Mouse (Mus musculus): ENCODE data around the gene Akr1b8.
"Not testable (repeated sequence)": the region's sequence is repeated elsewhere in the genome, so short reads cannot be mapped to it uniquely, and the experiment has no call there.

Gene Akr1b8

GRCm38 (mm10) chr6:34353658-34354353 lies at the start of gene Akr1b8:
Akr1b8 (plus strand) TSS chr6:34354119.
- DNase-seq (ENCODE audit: low spot score in 2 of 2): no peak

- no peak for DNase-seq (ENCODE audit: low spot score in 2 of 2)
Observed at GRCm38 (mm10) chr6:34304675-34305241, 49.2 kb upstream of the Akr1b8 start.

GRCm38 (mm10) chr6:34306797-34307196 lies 47.1 kb upstream of the Akr1b8 start:
- DNase-seq (ENCODE audit: low spot score in 2 of 2): no peak

- no peak for DNase-seq (ENCODE audit: low spot score in 2 of 2)
Observed at GRCm38 (mm10) chr6:34309526-34309925, 44.4 kb upstream of the Akr1b8 start.

- DNase-seq (ENCODE audit: low spot score in 2 of 2): no peak
Observed at GRCm38 (mm10) chr6:34310023-34310595, 43.8 kb upstream of the Akr1b8 start.

- DNase-seq (ENCODE audit: low spot score in 2 of 2): no peak
Observed at GRCm38 (mm10) chr6:34313386-34313785, 40.5 kb upstream of the Akr1b8 start.

- DNase-seq (ENCODE audit: low spot score in 2 of 2): no peak
Observed at GRCm38 (mm10) chr6:34313921-34314320, 40.0 kb upstream of the Akr1b8 start.

GRCm38 (mm10) chr6:34316854-34317771 lies 36.8 kb upstream of the Akr1b8 start, which contains the start of gene Akr1b3:
Akr1b3 (minus strand) TSS chr6:34317478.
- peak; percentile 53 to 83 for DNase-seq (ENCODE audit: low spot score in 2 of 2)

- DNase-seq (ENCODE audit: low spot score in 2 of 2): peak in 1 of 2 experiments; percentile 30
Observed at GRCm38 (mm10) chr6:34318172-34318571, 35.7 kb upstream of the Akr1b8 start.

GRCm38 (mm10) chr6:34318636-34319035 lies 35.3 kb upstream of the Akr1b8 start:
- no peak for DNase-seq (ENCODE audit: low spot score in 2 of 2)

GRCm38 (mm10) chr6:34322121-34322520 lies 31.8 kb upstream of the Akr1b8 start:
- DNase-seq (ENCODE audit: low spot score in 2 of 2): no peak

GRCm38 (mm10) chr6:34331379-34331778 lies 22.5 kb upstream of the Akr1b8 start:
- DNase-seq (ENCODE audit: low spot score in 2 of 2): no peak

- not testable (repeated sequence) for DNase-seq (ENCODE audit: low spot score in 2 of 2)
Observed at GRCm38 (mm10) chr6:34331804-34332203, 22.1 kb upstream of the Akr1b8 start.

- no peak for DNase-seq (ENCODE audit: low spot score in 2 of 2)
Observed at GRCm38 (mm10) chr6:34334673-34335072, 19.2 kb upstream of the Akr1b8 start.

- DNase-seq (ENCODE audit: low spot score in 2 of 2): no peak
Observed at GRCm38 (mm10) chr6:34337799-34338198, 16.1 kb upstream of the Akr1b8 start.

- no peak for DNase-seq (ENCODE audit: low spot score in 2 of 2)
Observed at GRCm38 (mm10) chr6:34341991-34342390, 11.9 kb upstream of the Akr1b8 start.

GRCm38 (mm10) chr6:34342476-34342875 lies 11.4 kb upstream of the Akr1b8 start:
- no peak for DNase-seq (ENCODE audit: low spot score in 2 of 2)

- no peak for DNase-seq (ENCODE audit: low spot score in 2 of 2)
Observed at GRCm38 (mm10) chr6:34343426-34343825, 10.5 kb upstream of the Akr1b8 start.

GRCm38 (mm10) chr6:34344135-34344850 lies 9.6 kb upstream of the Akr1b8 start:
- no peak for DNase-seq (ENCODE audit: low spot score in 2 of 2)

- no peak for DNase-seq (ENCODE audit: low spot score in 2 of 2)
Observed at GRCm38 (mm10) chr6:34344935-34345334, 9.0 kb upstream of the Akr1b8 start.

Data from spleen, postnatal 10 days (tissue).